Mouse (Mus musculus): Measurements from ENCODE around the gene Cfap61.

- TF ChIP-seq CTCF (IDR thresholded peaks at IDR 0.05; ENCODE audit: low read depth): no peak
- TF ChIP-seq EP300 (IDR thresholded peaks at IDR 0.05; ENCODE audit: low read depth): no peak
Measured at GRCm38 (mm10) chr2:146062330-146063092, 127.9 kb downstream of the Cfap61 start.
